Mouse (Mus musculus): ENCODE data around the gene Opalin.

The Opalin gene

DNA sequence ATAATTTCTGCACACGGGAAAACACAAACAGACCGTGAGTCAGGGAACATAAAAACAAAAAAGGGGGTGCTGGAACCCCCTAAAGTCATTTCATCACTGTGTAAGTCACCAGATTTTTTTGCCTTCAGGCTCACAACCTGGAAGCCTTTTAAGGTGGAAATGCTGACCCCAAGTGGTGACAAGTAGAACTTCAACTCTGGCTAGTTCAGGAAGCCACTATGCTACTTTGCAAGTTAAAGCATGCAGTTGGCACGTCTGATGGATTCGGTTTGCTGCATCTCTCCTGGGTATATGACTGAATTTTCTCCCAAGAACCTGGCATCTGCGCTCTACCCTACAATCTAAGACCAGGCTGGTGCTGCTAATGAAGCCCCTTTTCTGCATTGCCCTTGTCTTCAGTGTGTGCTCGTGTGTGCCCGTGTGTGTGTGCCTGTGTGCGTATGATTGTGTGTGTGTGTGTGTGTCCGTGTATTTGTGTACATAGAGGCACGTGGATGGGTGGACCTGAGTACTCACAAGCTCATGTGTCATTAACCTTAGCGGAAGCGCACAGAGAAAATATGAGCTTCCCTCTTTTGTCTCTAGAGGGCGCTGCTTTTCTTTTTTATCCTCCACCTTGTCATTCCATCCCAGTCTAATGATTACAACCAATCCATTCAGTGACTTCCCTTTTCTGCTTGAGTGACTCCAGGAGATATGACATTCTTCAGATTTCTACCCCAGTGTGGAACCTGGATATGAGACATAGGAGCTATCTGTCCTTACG lies 60.8 kb downstream of the Opalin start:
- peak; percentile 50 for DNase-seq (ENCODE audit: extremely low spot score)

DNA sequence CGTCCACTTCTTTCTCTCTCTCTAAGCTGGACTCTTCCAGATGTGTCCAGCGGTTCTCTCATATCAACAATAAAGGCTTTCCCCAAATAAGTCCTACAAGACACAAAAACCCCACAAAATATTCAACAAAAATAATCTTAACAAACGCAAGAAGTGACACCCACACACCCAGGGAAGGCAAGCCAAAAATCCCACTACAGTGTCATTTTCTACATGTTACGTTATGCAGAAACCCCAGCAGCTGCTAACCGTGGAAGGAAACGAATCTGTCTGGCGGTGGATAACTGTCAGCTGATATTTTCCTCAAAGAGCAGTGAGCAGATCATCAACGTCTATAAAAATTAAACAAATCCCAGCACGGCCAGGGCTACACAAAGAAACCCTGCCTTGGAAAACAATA lies 62.9 kb downstream of the Opalin start:
- DNase-seq (ENCODE audit: extremely low spot score), result no peak

- no peak for DNase-seq (ENCODE audit: extremely low spot score)
Observed at GRCm38 (mm10) chr19:41013591-41013990, 63.3 kb downstream of the Opalin start.

Measured in embryo, embryonic 9.5 days (tissue).